Mouse (Mus musculus): ENCODE data around the gene Anxa11. TPM values are rescaled to one million over a fixed set of nuclear protein-coding genes. Genes with fewer than 3 reads are reported as not detected.
A peak's percentile ranks its signal among the peaks of the same experiment; 100 is the strongest.
"Not testable (repeated sequence)": the region's sequence is repeated elsewhere in the genome, so short reads cannot be mapped to it uniquely, and the experiment has no call there.

Gene Anxa11
- polyA plus RNA-seq, 1 experiment = 62.5 TPM

GRCm38 (mm10) chr14:25838411-25838810 is 3.5 kb upstream of the Anxa11 start:
- H3K27ac ChIP-seq (ENCODE audit: insufficient read depth, low read depth, low read length) = no peak overlapping the region
- TF ChIP-seq POLR2A (IDR thresholded peaks at IDR 0.05; ENCODE audit: borderline replicate concordance, low read depth, low read length) = no peak
- no peak for TF ChIP-seq CTCF (IDR thresholded peaks at IDR 0.05; ENCODE audit: low read depth, low read length)

GRCm38 (mm10) chr14:25839791-25840190 is 2.2 kb upstream of the Anxa11 start:
- TF ChIP-seq CTCF (IDR thresholded peaks at IDR 0.05; ENCODE audit: low read depth, low read length) (no peak), POLR2A (IDR thresholded peaks at IDR 0.05; ENCODE audit: borderline replicate concordance, low read depth, low read length) (no peak)
- Histone ChIP-seq H3K27ac (ENCODE audit: insufficient read depth, low read depth, low read length) (no peak overlapping the region), H3K4me3 (ENCODE audit: insufficient read depth, low read length) (no peak overlapping the region), H3K4me1 (ENCODE audit: control insufficient read depth, insufficient read depth, low read length) (peaks cover 6% of the 10 kb centered on the region)

More at GRCm38 (mm10) chr14:25838411-25838810, 3.5 kb upstream of the Anxa11 start:
- no peak overlapping the region for H3K4me3 ChIP-seq (ENCODE audit: insufficient read depth, low read length)
- H3K4me1 ChIP-seq (ENCODE audit: control insufficient read depth, insufficient read depth, low read length) = peaks cover 6% of the 10 kb centered on the region

- TF ChIP-seq POLR2A (IDR thresholded peaks at IDR 0.05; ENCODE audit: borderline replicate concordance, low read depth, low read length) = no peak
- TF ChIP-seq CTCF (IDR thresholded peaks at IDR 0.05; ENCODE audit: low read depth, low read length) = no peak
- Histone ChIP-seq H3K4me1 (ENCODE audit: control insufficient read depth, insufficient read depth, low read length) (peaks cover 6% of the 10 kb centered on the region), H3K4me3 (ENCODE audit: insufficient read depth, low read length) (no peak overlapping the region), H3K27ac (ENCODE audit: insufficient read depth, low read depth, low read length) (no peak overlapping the region)
These were observed 995 bp upstream of the Anxa11 start for GRCm38 (mm10) chr14:25840961-25841360.

GRCm38 (mm10) chr14:25841579-25841978 is 377 bp upstream of the Anxa11 start:
- Histone ChIP-seq H3K27ac (ENCODE audit: insufficient read depth, low read depth, low read length) (no peak overlapping the region), H3K4me1 (ENCODE audit: control insufficient read depth, insufficient read depth, low read length) (peaks cover 6% of the 10 kb centered on the region), H3K4me3 (ENCODE audit: insufficient read depth, low read length) (peak overlapping the region; percentile 84)
- TF ChIP-seq CTCF (IDR thresholded peaks at IDR 0.05; ENCODE audit: low read depth, low read length) (no peak), POLR2A (IDR thresholded peaks at IDR 0.05; ENCODE audit: borderline replicate concordance, low read depth, low read length) (no peak)

- TF ChIP-seq POLR2A (IDR thresholded peaks at IDR 0.05; ENCODE audit: borderline replicate concordance, low read depth, low read length) = no peak
- no peak for TF ChIP-seq CTCF (IDR thresholded peaks at IDR 0.05; ENCODE audit: low read depth, low read length)
- Histone ChIP-seq H3K4me1 (ENCODE audit: control insufficient read depth, insufficient read depth, low read length) (peaks cover 6% of the 10 kb centered on the region), H3K27ac (ENCODE audit: insufficient read depth, low read depth, low read length) (no peak overlapping the region), H3K4me3 (ENCODE audit: insufficient read depth, low read length) (peak overlapping the region; percentile 84)
These were observed 690 bp downstream of the Anxa11 start for GRCm38 (mm10) chr14:25842688-25843003.

GRCm38 (mm10) chr14:25844372-25844771 is 2.4 kb downstream of the Anxa11 start:
- Histone ChIP-seq H3K4me3 (ENCODE audit: insufficient read depth, low read length) (no peak overlapping the region), H3K27ac (ENCODE audit: insufficient read depth, low read depth, low read length) (no peak overlapping the region), H3K4me1 (ENCODE audit: control insufficient read depth, insufficient read depth, low read length) (peaks cover 6% of the 10 kb centered on the region)
- no peak for TF ChIP-seq POLR2A (IDR thresholded peaks at IDR 0.05; ENCODE audit: borderline replicate concordance, low read depth, low read length)
- no peak for TF ChIP-seq CTCF (IDR thresholded peaks at IDR 0.05; ENCODE audit: low read depth, low read length)

- TF ChIP-seq CTCF (IDR thresholded peaks at IDR 0.05; ENCODE audit: low read depth, low read length) (no peak), POLR2A (IDR thresholded peaks at IDR 0.05; ENCODE audit: borderline replicate concordance, low read depth, low read length) (no peak)
- H3K27ac ChIP-seq (ENCODE audit: insufficient read depth, low read depth, low read length) = no peak overlapping the region
- H3K4me3 ChIP-seq (ENCODE audit: insufficient read depth, low read length) = no peak overlapping the region
- H3K4me1 ChIP-seq (ENCODE audit: control insufficient read depth, insufficient read depth, low read length) = peaks cover 13% of the 10 kb centered on the region
These were observed 4.0 kb downstream of the Anxa11 start for GRCm38 (mm10) chr14:25845832-25846383.

GRCm38 (mm10) chr14:25846516-25846915 is 4.6 kb downstream of the Anxa11 start:
- no peak overlapping the region for H3K27ac ChIP-seq (ENCODE audit: insufficient read depth, low read depth, low read length)
- no peak overlapping the region for H3K4me3 ChIP-seq (ENCODE audit: insufficient read depth, low read length)
- peaks cover 15% of the 10 kb centered on the region for H3K4me1 ChIP-seq (ENCODE audit: control insufficient read depth, insufficient read depth, low read length)
- TF ChIP-seq CTCF (IDR thresholded peaks at IDR 0.05; ENCODE audit: low read depth, low read length) (no peak), POLR2A (IDR thresholded peaks at IDR 0.05; ENCODE audit: borderline replicate concordance, low read depth, low read length) (no peak)

- H3K27ac ChIP-seq (ENCODE audit: insufficient read depth, low read depth, low read length) = no peak overlapping the region
- H3K4me1 ChIP-seq (ENCODE audit: control insufficient read depth, insufficient read depth, low read length) = peaks cover 12% of the 10 kb centered on the region
- no peak for TF ChIP-seq POLR2A (IDR thresholded peaks at IDR 0.05; ENCODE audit: borderline replicate concordance, low read depth, low read length)
These were observed 5.7 kb downstream of the Anxa11 start for GRCm38 (mm10) chr14:25847660-25848059.

GRCm38 (mm10) chr14:25848237-25848636 is 6.3 kb downstream of the Anxa11 start:
- no peak for TF ChIP-seq CTCF (IDR thresholded peaks at IDR 0.05; ENCODE audit: low read depth, low read length)
- no peak for TF ChIP-seq POLR2A (IDR thresholded peaks at IDR 0.05; ENCODE audit: borderline replicate concordance, low read depth, low read length)

More at GRCm38 (mm10) chr14:25847660-25848059, 5.7 kb downstream of the Anxa11 start:
- H3K4me3 ChIP-seq (ENCODE audit: insufficient read depth, low read length) = no peak overlapping the region

GRCm38 (mm10) chr14:25848708-25849107 is 6.8 kb downstream of the Anxa11 start:
- H3K4me3 ChIP-seq (ENCODE audit: insufficient read depth, low read length); H3K27ac ChIP-seq (ENCODE audit: insufficient read depth, low read depth, low read length): not testable (repeated sequence)
- peaks cover 13% of the 10 kb centered on the region for H3K4me1 ChIP-seq (ENCODE audit: control insufficient read depth, insufficient read depth, low read length)

More at GRCm38 (mm10) chr14:25848237-25848636, 6.3 kb downstream of the Anxa11 start:
- no peak overlapping the region for H3K4me3 ChIP-seq (ENCODE audit: insufficient read depth, low read length)
- peaks cover 8% of the 10 kb centered on the region for H3K4me1 ChIP-seq (ENCODE audit: control insufficient read depth, insufficient read depth, low read length)
- H3K27ac ChIP-seq (ENCODE audit: insufficient read depth, low read depth, low read length) = no peak overlapping the region

All from bone marrow macrophage, adult 2 months (primary cell).